Mouse (Mus musculus): ENCODE results near the gene Sost.

GRCm38 (mm10) chr11:101971410-101971809 lies 4.6 kb upstream of the Sost start:
- TF ChIP-seq GATA1 (IDR thresholded peaks at IDR 0.05; ENCODE audit: low read length) (no peak), TAL1 (IDR thresholded peaks at IDR 0.05; ENCODE audit: low read length) (no peak)

Data from erythroblast, embryonic 14.5 days (primary cell).